Mouse (Mus musculus) brain, embryonic 14.5 days (tissue): ENCODE measurements around the gene Morn4.

Source experiments
- CTCF ChIP-seq: fragments of 200-500 bp; IDR thresholded peaks from 2 replicates; pipeline ENCODE4 v1.5.1; 2012; ENCODE audit warnings: inconsistent platforms, mild to moderate bottlenecking, moderate library complexity, borderline replicate concordance; ENCODE audit not compliant: insufficient read depth, insufficient read length; ENCODE audit errors: extremely low read depth
- POLR2A ChIP-seq: fragments of 200-500 bp; IDR thresholded peaks from 2 replicates; pipeline ENCODE4 v1.6.1; 2012; ENCODE audit warnings: mild to moderate bottlenecking, inconsistent platforms, borderline replicate concordance; ENCODE audit not compliant: poor library complexity, insufficient read depth, insufficient read length, severe bottlenecking; ENCODE audit errors: extremely low read depth

- TF ChIP-seq CTCF (no peak), POLR2A (no peak)
Measured at GRCm38 (mm10) chr19:42090637-42091141, 4.5 kb upstream of the Morn4 start.
